Comparison of ENCODE assay signal across 8 mouse cellular contexts in the genomic region with DNA sequence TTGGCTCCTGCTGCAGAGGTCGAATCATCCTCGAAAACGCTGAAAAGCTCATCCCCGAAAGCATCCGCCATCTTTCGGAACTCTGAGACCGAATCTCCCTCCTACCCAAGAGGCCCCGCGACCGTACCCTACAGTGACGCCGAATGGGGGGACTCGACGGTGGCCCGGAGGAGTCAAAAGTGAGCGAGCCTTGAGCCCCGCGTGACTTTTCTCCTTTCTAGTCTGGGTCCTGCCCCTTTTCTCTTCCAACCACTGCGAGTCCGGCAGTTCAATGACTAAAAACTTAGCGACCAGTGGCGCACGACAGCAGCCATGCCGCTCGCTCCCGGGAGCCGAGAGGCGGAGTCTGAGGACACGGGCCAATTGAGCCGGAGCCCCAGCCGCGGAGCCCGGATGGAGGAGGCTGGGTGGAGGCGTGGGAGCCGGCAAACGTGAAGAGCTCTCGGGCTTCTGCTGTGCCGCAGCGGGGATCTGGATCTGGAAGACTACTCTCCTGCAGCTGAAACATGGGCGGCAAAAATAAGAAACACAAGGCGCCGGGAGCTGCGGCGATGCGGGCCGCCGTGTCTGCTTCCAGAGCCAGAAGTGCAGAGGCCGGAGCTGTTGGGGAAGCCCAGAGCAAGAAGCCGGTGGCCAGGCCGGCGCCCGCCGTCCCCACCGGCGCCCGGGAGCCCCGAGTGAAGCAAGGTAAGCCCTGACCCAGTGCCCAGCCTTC. TPM values are rescaled to one million over a fixed set of nuclear protein-coding genes. Genes with fewer than 3 reads are reported as not detected.
DNase-seq lines count a peak whose midpoint lies in the region; ATAC-seq and TF ChIP-seq lines count a peak whose summit lies in the region.

A gene (minus strand): TSS at position 112 of the 715 bp plus-strand sequence.
A gene (plus strand): TSS at position 168 of the 715 bp plus-strand sequence.

- peak within 1 kb of the TSS; percentile 89 for H3K9ac ChIP-seq in embryonic facial prominence, embryonic 13.5 days
- peak within 1 kb of the TSS; percentile 80 for H3K9ac ChIP-seq in limb, embryonic 12.5 days (replicated peaks)
- peak within 1 kb of the TSS; percentile 66 for H3K9ac ChIP-seq in midbrain, embryonic 15.5 days

- no peak for TF ChIP-seq CTCF in kidney, adult 2 months (conservative IDR thresholded peaks at IDR 0.05; ENCODE audit: insufficient read depth, insufficient read length, low read depth, low read length)
- no peak for TF ChIP-seq CTCF in spleen, adult 2 months (IDR thresholded peaks at IDR 0.05; ENCODE audit: extremely low read depth, insufficient read depth, insufficient read length, insufficient replicate concordance)

- no peaks in the 10 kb centered on the region for H3K27me3 ChIP-seq in embryonic facial prominence, embryonic 13.5 days
- no peaks in the 10 kb centered on the region for H3K27me3 ChIP-seq in kidney, adult 2 months (replicated peaks; ENCODE audit: control insufficient read depth, insufficient read depth, low read length)
- H3K27me3 ChIP-seq in limb, embryonic 12.5 days = no peaks in the 10 kb centered on the region
- H3K27me3 ChIP-seq in midbrain, embryonic 15.5 days (replicated peaks) = no peaks in the 10 kb centered on the region
- H3K27me3 ChIP-seq in spleen, adult 2 months (ENCODE audit: control insufficient read depth, insufficient read depth, low read length) = no peaks in the 10 kb centered on the region

- WGBS in embryonic facial prominence, embryonic 13.5 days = under 1% methylated on average over 57 of the region's 57 CpGs
- under 1% methylated on average over 57 of the region's 57 CpGs for WGBS in kidney, adult 2 months
- WGBS in limb, embryonic 12.5 days = under 1% methylated on average over 57 of the region's 57 CpGs
- under 1% methylated on average over 57 of the region's 57 CpGs for WGBS in midbrain, embryonic 15.5 days
- under 1% methylated on average over 57 of the region's 57 CpGs for WGBS in spleen, adult 2 months

- peaks cover 17% of the 10 kb centered on the region for H3K36me3 ChIP-seq in embryonic facial prominence, embryonic 13.5 days
- no peaks in the 10 kb centered on the region for H3K36me3 ChIP-seq in kidney, adult 2 months (ENCODE audit: control insufficient read depth, insufficient read depth, low read length)
- peaks cover 24% of the 10 kb centered on the region for H3K36me3 ChIP-seq in limb, embryonic 12.5 days
- peaks cover 3% of the 10 kb centered on the region; the same call in 1 of the 2 replicates for H3K36me3 ChIP-seq in midbrain, embryonic 15.5 days (replicated peaks)
- H3K36me3 ChIP-seq in spleen, adult 2 months (ENCODE audit: control insufficient read depth, insufficient read depth, low read length) = peaks cover 2% of the 10 kb centered on the region

- no peaks in the 10 kb centered on the region for H3K9me3 ChIP-seq in embryonic facial prominence, embryonic 13.5 days
- no peaks in the 10 kb centered on the region for H3K9me3 ChIP-seq in limb, embryonic 12.5 days
- no peaks in the 10 kb centered on the region for H3K9me3 ChIP-seq in midbrain, embryonic 15.5 days

- H3K4me2 ChIP-seq in embryonic facial prominence, embryonic 13.5 days = peak within 1 kb of the TSS; percentile 61
- peak within 1 kb of the TSS; percentile 79 for H3K4me2 ChIP-seq in limb, embryonic 12.5 days
- peak within 1 kb of the TSS; percentile 76 for H3K4me2 ChIP-seq in midbrain, embryonic 15.5 days

- TF ChIP-seq POLR2A in kidney, adult 2 months (IDR thresholded peaks at IDR 0.05; ENCODE audit: low read depth, low read length) = no peak
- no peak; the same call in 1 of the 2 replicates for TF ChIP-seq POLR2A in spleen, adult 2 months (IDR thresholded peaks at IDR 0.05; ENCODE audit: low read depth, low read length)

- ATAC-seq in embryonic facial prominence, embryonic 13.5 days (ENCODE audit: insufficient number of reproducible peaks, insufficient read depth, low FRiP score, low TSS enrichment, low read depth) = peak; percentile 97
- peak; percentile 99 for ATAC-seq in limb, embryonic 12.5 days (ENCODE audit: insufficient number of reproducible peaks, insufficient read depth, low FRiP score, low TSS enrichment, low read depth)
- peak; percentile 99 for ATAC-seq in midbrain, embryonic 15.5 days (replicated peaks)

- H3K4me1 ChIP-seq in embryonic facial prominence, embryonic 13.5 days = peaks cover 17% of the 10 kb centered on the region
- H3K4me1 ChIP-seq in kidney, adult 2 months (ENCODE audit: control insufficient read depth, insufficient read depth, low read length) = peaks cover 12% of the 10 kb centered on the region; the same call in 1 of the 2 replicates
- H3K4me1 ChIP-seq in limb, embryonic 12.5 days (replicated peaks) = peaks cover 26% of the 10 kb centered on the region
- H3K4me1 ChIP-seq in midbrain, embryonic 15.5 days = peaks cover 29% of the 10 kb centered on the region
- H3K4me1 ChIP-seq in spleen, adult 2 months (ENCODE audit: control insufficient read depth, insufficient read depth, insufficient read length) = peaks cover 5% of the 10 kb centered on the region

- peak within 1 kb of the TSS; percentile 85 for H3K4me3 ChIP-seq in embryonic facial prominence, embryonic 13.5 days
- H3K4me3 ChIP-seq in kidney, adult 2 months (ENCODE audit: insufficient read depth, low read depth, low read length) = peak within 1 kb of the TSS; percentile 78
- peak within 1 kb of the TSS; percentile 89 for H3K4me3 ChIP-seq in limb, embryonic 12.5 days (replicated peaks)
- H3K4me3 ChIP-seq in midbrain, embryonic 15.5 days = peak within 1 kb of the TSS; percentile 56
- peak within 1 kb of the TSS; percentile 98 for H3K4me3 ChIP-seq in spleen, adult 2 months (ENCODE audit: extremely low read depth, insufficient read depth, insufficient read length)

- peak within 1 kb of the TSS; percentile 90 for H3K27ac ChIP-seq in embryonic facial prominence, embryonic 13.5 days
- peak within 1 kb of the TSS; percentile 72 for H3K27ac ChIP-seq in kidney, adult 2 months (ENCODE audit: insufficient read depth, low read depth, low read length)
- peak within 1 kb of the TSS; percentile 89 for H3K27ac ChIP-seq in limb, embryonic 12.5 days
- peak within 1 kb of the TSS; percentile 73 for H3K27ac ChIP-seq in midbrain, embryonic 15.5 days
- H3K27ac ChIP-seq in spleen, adult 2 months (ENCODE audit: insufficient read depth, low read length) = peak within 1 kb of the TSS; percentile 94

- DNase-seq in 3134 (ENCODE audit: extremely low read depth, insufficient read length, low spot score) = peak; percentile 98
- peak; percentile 99 for DNase-seq in adrenal gland, postnatal 36 days
- peak; percentile 99 to 100 for DNase-seq in heart, adult 18-20 months
- peak; percentile 100 for DNase-seq in kidney, adult 2 months
- DNase-seq in spleen, adult 2 months (ENCODE audit: low read depth in 1 of 2, low spot score in 2 of 2) = peak; percentile 95 to 98

RNA-seq across cellular contexts. Expression of the first gene that starts in this region (rescaled TPM):
- total RNA-seq in adrenal gland, postnatal 36 days (2021) = 10 to 100 TPM; 41.6 to 47.6 TPM
- polyA plus RNA-seq in embryonic facial prominence, embryonic 13.5 days (2015; fragmentation: Nextera tagmentation; extraction: Ambion mirVana) = 74.7 and 78.6 TPM in 2 replicates
- 10 to 100 TPM; 26.0 to 26.9 TPM for total RNA-seq in heart, adult 18-20 months (2021)
- 7.9 and 10.6 TPM in 2 replicates for polyA plus RNA-seq in kidney, adult 2 months (2012; rRNA removed)
- polyA plus RNA-seq in limb, embryonic 12.5 days (2016; fragmentation: Nextera tagmentation; extraction: Ambion mirVana) = 96.6 and 97.3 TPM in 2 replicates
- polyA plus RNA-seq in midbrain, embryonic 15.5 days (2015; fragmentation: Nextera tagmentation; extraction: Ambion mirVana) = 58.6 and 62.2 TPM in 2 replicates
- polyA plus RNA-seq in spleen, adult 2 months (2012; rRNA removed) = 3.4 and 3.6 TPM in 2 replicates

RNA-seq across cellular contexts. Expression of the second gene that starts in this region (rescaled TPM):
- 10 to 100 TPM; 16.2 to 20.7 TPM for total RNA-seq in adrenal gland, postnatal 36 days (2021)
- polyA plus RNA-seq in embryonic facial prominence, embryonic 13.5 days (2015; fragmentation: Nextera tagmentation; extraction: Ambion mirVana) = 31.6 and 44.2 TPM in 2 replicates
- total RNA-seq in heart, adult 18-20 months (2021) = 10 to 100 TPM; 15.0 to 15.6 TPM
- polyA plus RNA-seq in kidney, adult 2 months (2012; rRNA removed) = 3.9 and 4.0 TPM in 2 replicates
- 38.4 and 43.4 TPM in 2 replicates for polyA plus RNA-seq in limb, embryonic 12.5 days (2016; fragmentation: Nextera tagmentation; extraction: Ambion mirVana)
- polyA plus RNA-seq in midbrain, embryonic 15.5 days (2015; fragmentation: Nextera tagmentation; extraction: Ambion mirVana) = 35.0 and 35.8 TPM in 2 replicates
- 2.1 TPM in 2 replicates for polyA plus RNA-seq in spleen, adult 2 months (2012; rRNA removed)

Comparison
In these comparisons a context has a peak if more than half of its experiments do, and no peak if none do; other contexts are left out.
1. Peak in every context shown above with its lines: DNase-seq, ATAC-seq, H3K4me3 ChIP-seq and H3K27ac ChIP-seq.